Mouse (Mus musculus): ENCODE data around the gene Gpr83. TPM values are rescaled to one million over a fixed set of nuclear protein-coding genes. Genes with fewer than 3 reads are reported as not detected.

Gpr83 gene
- polyA plus RNA-seq, 1 experiment from 2014 or later: 0.32 TPM

DNA sequence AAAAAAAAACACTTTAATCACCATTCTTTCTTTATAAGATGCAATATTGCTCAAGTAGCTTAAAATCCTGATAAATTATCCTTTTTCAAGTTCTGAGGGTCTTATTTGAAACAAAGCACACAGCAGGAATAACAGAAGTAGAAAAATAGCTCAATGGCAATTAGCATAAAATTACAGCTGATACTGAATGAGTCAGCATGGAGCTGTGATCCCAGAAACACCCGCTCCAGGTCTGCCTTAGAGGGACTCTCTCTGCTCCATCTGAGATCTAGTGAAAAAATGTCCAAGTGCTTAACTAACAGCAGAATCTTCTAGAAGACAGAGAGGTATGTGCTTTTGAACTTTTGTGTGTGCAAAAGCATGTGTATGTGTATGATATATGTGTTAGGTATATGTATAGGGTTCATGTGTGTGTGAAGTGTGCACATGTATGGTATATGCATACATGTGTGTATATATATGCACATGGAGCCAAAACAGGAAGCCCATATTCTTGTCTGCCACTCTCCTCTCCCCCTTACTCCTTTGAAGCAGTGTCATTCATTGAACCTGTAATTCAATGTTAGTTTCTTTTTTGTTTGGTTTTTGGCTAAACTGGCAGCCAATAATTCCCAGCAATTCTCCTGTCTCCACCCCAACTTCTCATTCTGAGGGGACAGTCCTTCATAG lies 11.6 kb upstream of the Gpr83 start:
- no peak overlapping the region for H3K27ac ChIP-seq (replicated peaks)
- DNase-seq (ENCODE audit: low spot score): no peak
- H3K27me3 ChIP-seq (replicated peaks; ENCODE audit: low read depth, poor library complexity, severe bottlenecking): no peaks in the 10 kb centered on the region
- H3K9me3 ChIP-seq: peaks cover 5% of the 10 kb centered on the region; the same call in 1 of the 2 replicates
- WGBS: 68% methylated on average over 1 of the region's 1 CpGs
- H3K4me1 ChIP-seq: no peaks in the 10 kb centered on the region
- no peak overlapping the region for H3K4me3 ChIP-seq
- H3K36me3 ChIP-seq (replicated peaks): no peaks in the 10 kb centered on the region

DNA sequence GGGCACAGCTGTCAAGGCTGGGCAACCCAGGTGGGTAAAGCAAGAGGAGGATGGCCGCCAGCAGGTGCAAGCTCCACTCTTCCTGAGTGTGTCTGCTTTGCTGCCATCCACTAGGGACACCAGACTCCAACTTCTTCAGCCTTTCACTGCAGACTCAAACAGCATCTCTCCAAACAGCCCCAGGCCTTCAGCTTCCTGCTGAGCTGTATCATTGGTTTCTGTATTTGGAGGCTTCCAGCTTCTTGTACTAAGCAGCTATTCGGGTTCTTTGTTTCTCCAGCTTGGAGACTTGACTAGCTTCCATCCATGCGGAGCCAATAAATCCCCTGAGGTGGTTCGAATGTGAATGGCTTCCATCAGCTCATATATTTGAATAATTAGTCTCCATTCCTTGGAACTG lies 5.4 kb upstream of the Gpr83 start:
- H3K36me3 ChIP-seq (replicated peaks): no peaks in the 10 kb centered on the region
- DNase-seq (ENCODE audit: low spot score): no peak
- no peaks in the 10 kb centered on the region; the same call in 1 of the 2 replicates for H3K4me1 ChIP-seq
- WGBS: 63% methylated on average over 4 of the region's 4 CpGs
- H3K9me3 ChIP-seq: peaks cover 5% of the 10 kb centered on the region; the same call in 1 of the 2 replicates
- H3K4me3 ChIP-seq: no peak overlapping the region
- no peak overlapping the region for H3K27ac ChIP-seq (replicated peaks)
- H3K27me3 ChIP-seq (replicated peaks; ENCODE audit: low read depth, poor library complexity, severe bottlenecking): peaks cover 27% of the 10 kb centered on the region

DNA sequence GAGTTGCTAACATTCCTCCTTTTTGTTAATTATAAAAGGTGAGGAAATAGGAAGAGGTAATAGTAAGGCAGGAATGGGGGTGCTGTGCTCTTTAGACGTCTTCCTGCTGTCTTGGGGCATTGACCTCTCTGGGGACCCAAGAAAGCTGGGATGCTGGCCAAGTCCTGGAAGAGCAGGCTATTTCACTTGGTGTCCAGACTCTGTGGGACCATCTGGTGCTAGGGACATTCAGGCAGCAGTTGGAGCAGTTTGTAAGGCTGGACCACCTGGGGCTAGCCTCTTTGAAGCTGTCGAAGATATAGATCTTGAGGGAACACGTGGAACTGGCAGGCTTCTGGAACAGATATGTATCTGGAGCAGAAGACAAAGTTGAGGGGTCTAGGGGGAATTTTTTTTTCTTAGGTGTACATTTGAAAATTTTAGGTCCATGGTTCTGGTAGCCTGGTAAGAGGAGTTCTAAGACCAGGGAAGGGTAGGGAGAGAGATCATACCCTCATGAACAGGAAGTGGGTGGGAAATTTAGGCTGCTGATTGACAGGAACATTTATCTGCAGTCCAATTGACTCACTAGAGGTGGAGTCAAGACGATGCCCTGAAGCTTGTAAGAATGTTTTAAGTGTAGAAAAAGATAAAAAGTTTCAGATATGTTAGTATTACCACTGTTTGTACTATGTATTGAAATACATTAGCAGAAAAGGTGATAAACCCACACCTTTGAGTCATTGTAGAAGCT lies 2.9 kb upstream of the Gpr83 start:
- WGBS: 60% methylated on average over 4 of the region's 4 CpGs
- Histone ChIP-seq H3K27me3 (replicated peaks; ENCODE audit: low read depth, poor library complexity, severe bottlenecking) (peaks cover 52% of the 10 kb centered on the region), H3K9me3 (no peaks in the 10 kb centered on the region)

DNA sequence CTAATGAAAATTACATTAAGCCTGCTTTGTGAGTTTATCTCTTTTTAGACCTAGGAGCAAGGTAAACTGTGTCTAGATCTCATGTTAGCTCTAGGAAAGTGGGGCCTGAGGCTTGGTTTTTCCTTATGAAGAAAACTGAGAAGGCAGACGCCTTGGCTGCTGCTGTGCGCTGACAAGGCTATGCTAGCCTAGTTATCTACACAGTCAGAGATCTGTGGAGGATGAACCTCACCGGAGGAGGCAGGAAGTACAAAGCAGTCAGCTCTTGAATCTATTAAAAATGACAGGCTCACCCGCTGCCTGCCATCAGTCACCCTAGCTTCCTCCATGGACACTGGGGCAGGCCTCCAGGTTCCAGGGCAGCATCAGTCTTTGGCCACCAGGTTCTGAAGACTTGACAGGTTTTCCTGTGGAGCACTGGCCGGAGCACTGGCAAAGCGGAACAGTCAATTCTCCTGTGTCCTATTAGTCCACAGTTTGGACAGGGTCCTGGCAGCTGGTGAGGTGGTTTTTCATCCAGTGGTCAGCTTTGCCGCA lies 1.8 kb upstream of the Gpr83 start:
- Histone ChIP-seq H3K36me3 (replicated peaks) (no peaks in the 10 kb centered on the region), H3K9me3 (no peaks in the 10 kb centered on the region), H3K27ac (replicated peaks) (no peak overlapping the region), H3K4me3 (no peak overlapping the region), H3K27me3 (replicated peaks; ENCODE audit: low read depth, poor library complexity, severe bottlenecking) (peaks cover 64% of the 10 kb centered on the region), H3K4me1 (peaks cover 13% of the 10 kb centered on the region)
- WGBS: 80% methylated on average over 7 of the region's 7 CpGs
- no peak for DNase-seq (ENCODE audit: low spot score)

More for the DNA sequence above, 2.9 kb upstream of the Gpr83 start:
- no peak overlapping the region for H3K27ac ChIP-seq (replicated peaks)
- peaks cover 10% of the 10 kb centered on the region for H3K4me1 ChIP-seq
- H3K36me3 ChIP-seq (replicated peaks): no peaks in the 10 kb centered on the region
- no peak overlapping the region for H3K4me3 ChIP-seq
- DNase-seq (ENCODE audit: low spot score): no peak

DNA sequence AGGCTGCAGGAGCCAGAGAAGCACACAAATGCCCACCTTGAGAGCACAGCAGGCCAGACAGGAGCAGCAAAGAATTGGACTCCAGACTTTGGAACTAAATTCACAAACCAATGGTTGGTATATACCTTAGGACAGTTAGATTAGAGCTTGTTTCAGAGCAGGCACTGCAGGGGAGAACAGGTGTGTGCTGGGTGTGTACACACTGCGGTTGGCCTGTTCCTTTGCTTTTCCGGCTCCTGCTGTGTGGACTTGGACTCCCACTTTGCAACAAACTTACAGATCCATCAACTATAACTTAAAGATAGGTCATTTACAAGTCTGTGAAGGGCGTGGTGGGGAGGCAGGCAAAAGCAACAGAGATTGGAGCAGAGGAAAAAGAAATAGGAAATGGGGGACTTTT lies 1.2 kb upstream of the Gpr83 start:
- H3K4me3 ChIP-seq: no peak overlapping the region
- no peak overlapping the region for H3K27ac ChIP-seq (replicated peaks)
- H3K36me3 ChIP-seq (replicated peaks): no peaks in the 10 kb centered on the region
- H3K4me1 ChIP-seq: peaks cover 13% of the 10 kb centered on the region
- H3K9me3 ChIP-seq: no peaks in the 10 kb centered on the region
- DNase-seq (ENCODE audit: low spot score): no peak
- peaks cover 69% of the 10 kb centered on the region for H3K27me3 ChIP-seq (replicated peaks; ENCODE audit: low read depth, poor library complexity, severe bottlenecking)
- 88% methylated on average over 3 of the region's 3 CpGs for WGBS

DNA sequence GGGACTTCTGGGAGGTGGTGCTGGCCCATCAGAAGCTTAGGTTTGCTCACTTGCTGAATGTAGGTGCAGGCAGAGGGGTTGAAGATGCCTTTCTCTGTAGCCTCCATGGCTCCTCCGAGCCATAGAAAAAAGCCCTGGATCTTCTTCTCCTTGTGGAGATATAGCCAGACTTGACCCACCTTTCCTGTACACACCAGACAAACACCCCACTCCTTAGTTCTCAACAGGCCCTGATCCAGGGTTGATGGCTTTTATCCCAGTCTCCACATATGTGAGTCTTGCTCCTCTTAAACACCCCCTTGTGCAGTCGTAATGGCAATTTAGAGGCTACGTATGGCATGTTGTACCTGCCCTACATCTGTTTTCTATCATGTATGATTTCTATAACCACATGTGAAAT lies 3.1 kb downstream of the Gpr83 start:
- DNase-seq (ENCODE audit: low spot score): no peak
- 83% methylated on average over 3 of the region's 3 CpGs for WGBS
- Histone ChIP-seq H3K27me3 (replicated peaks; ENCODE audit: low read depth, poor library complexity, severe bottlenecking) (peaks cover 60% of the 10 kb centered on the region), H3K4me1 (peaks cover 13% of the 10 kb centered on the region), H3K9me3 (no peaks in the 10 kb centered on the region), H3K27ac (replicated peaks) (no peak overlapping the region), H3K36me3 (replicated peaks) (no peaks in the 10 kb centered on the region), H3K4me3 (no peak overlapping the region)

DNA sequence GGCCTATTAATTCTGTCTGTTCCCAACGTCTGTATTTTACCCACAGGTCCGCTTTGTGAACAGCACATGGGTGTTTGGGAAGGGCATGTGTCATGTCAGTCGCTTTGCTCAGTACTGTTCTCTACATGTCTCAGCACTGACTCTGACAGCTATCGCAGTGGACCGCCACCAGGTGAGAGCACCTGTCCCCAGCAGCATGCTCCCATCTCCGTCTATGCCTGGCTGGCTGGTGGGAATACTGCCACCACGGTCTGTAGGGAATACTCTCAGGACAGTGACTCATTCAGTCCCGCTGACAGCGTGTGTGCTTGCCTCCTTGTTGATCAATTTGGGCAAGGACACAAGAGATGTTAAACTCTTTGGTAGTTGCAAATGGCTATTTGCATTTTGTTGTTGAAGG lies 4.7 kb downstream of the Gpr83 start:
- no peaks in the 10 kb centered on the region for H3K9me3 ChIP-seq
- peaks cover 12% of the 10 kb centered on the region for H3K4me1 ChIP-seq
- DNase-seq (ENCODE audit: low spot score): no peak
- no peak overlapping the region for H3K4me3 ChIP-seq
- no peaks in the 10 kb centered on the region for H3K36me3 ChIP-seq (replicated peaks)
- H3K27me3 ChIP-seq (replicated peaks; ENCODE audit: low read depth, poor library complexity, severe bottlenecking): peaks cover 44% of the 10 kb centered on the region
- 83% methylated on average over 9 of the region's 9 CpGs for WGBS
- H3K27ac ChIP-seq (replicated peaks): no peak overlapping the region

DNA sequence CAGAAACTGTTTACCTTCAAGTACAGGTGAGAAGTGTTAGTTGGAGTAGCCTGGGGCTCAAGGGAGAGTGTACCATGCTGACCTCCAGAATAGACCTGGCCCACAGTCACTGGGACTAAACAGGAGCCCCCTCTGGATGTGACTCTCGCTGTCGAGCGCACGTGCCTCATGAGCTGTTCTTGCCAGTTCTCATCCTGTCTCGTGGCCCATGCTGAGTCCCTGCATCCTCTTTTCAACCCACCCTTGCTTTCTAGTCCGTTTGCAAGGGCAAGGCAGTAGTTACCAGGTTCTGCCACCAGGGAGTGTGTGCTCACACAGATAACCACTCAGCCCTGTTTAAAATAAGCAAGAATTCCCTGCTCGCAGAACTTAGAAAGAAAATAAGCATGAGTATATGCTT lies 6.9 kb downstream of the Gpr83 start:
- no peaks in the 10 kb centered on the region for H3K36me3 ChIP-seq (replicated peaks)
- WGBS: 40% methylated on average over 7 of the region's 7 CpGs
- DNase-seq (ENCODE audit: low spot score): peak; percentile 55
- H3K4me1 ChIP-seq: peaks cover 6% of the 10 kb centered on the region
- no peak overlapping the region for H3K4me3 ChIP-seq
- H3K27ac ChIP-seq (replicated peaks): no peak overlapping the region
- H3K27me3 ChIP-seq (replicated peaks; ENCODE audit: low read depth, poor library complexity, severe bottlenecking): peaks cover 22% of the 10 kb centered on the region
- no peaks in the 10 kb centered on the region for H3K9me3 ChIP-seq

DNA sequence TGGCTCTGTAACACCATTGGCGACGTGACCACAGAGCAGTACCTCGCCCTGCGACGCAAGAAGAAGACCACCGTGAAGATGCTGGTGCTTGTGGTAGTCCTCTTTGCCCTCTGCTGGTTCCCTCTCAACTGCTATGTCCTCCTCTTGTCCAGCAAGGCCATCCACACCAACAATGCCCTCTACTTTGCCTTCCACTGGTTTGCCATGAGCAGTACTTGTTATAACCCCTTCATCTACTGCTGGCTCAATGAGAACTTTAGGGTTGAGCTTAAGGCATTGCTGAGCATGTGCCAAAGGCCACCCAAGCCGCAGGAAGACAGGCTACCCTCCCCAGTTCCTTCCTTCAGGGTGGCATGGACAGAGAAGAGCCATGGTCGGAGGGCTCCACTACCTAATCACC lies 8.3 kb downstream of the Gpr83 start:
- Histone ChIP-seq H3K4me1 (peaks cover 15% of the 10 kb centered on the region), H3K36me3 (replicated peaks) (no peaks in the 10 kb centered on the region), H3K9me3 (no peaks in the 10 kb centered on the region), H3K4me3 (no peak overlapping the region), H3K27ac (replicated peaks) (no peak overlapping the region), H3K27me3 (replicated peaks; ENCODE audit: low read depth, poor library complexity, severe bottlenecking) (peaks cover 8% of the 10 kb centered on the region; the same call in 1 of the 2 replicates)
- 97% methylated on average over 8 of the region's 8 CpGs for WGBS
- DNase-seq (ENCODE audit: low spot score): no peak

DNA sequence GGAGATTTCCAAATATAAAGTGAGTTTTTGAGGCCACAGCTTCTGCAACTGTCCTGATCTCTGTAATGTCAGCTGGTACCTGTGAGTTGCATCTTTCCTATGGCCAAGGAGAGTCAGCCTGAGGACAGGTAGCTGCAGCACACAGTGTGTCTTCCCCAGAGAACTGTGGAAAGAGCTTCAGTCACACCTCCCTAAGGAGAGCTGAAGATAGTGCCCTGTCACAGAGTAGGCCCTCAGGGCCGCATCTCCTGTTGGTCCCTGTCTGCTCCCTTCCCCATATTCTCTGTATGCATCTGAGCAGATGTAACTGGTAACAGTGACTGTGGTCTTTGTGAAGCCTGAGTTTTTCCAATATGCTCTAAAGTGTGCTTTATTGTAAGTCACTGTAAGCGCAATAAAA lies 10.4 kb downstream of the Gpr83 start:
- 87% methylated on average over 2 of the region's 2 CpGs for WGBS
- H3K27me3 ChIP-seq (replicated peaks; ENCODE audit: low read depth, poor library complexity, severe bottlenecking): no peaks in the 10 kb centered on the region
- H3K36me3 ChIP-seq (replicated peaks): no peaks in the 10 kb centered on the region
- peaks cover 15% of the 10 kb centered on the region for H3K4me1 ChIP-seq
- H3K9me3 ChIP-seq: no peaks in the 10 kb centered on the region
- no peak for DNase-seq (ENCODE audit: low spot score)
- H3K4me3 ChIP-seq: no peak overlapping the region
- H3K27ac ChIP-seq (replicated peaks): no peak overlapping the region

DNA sequence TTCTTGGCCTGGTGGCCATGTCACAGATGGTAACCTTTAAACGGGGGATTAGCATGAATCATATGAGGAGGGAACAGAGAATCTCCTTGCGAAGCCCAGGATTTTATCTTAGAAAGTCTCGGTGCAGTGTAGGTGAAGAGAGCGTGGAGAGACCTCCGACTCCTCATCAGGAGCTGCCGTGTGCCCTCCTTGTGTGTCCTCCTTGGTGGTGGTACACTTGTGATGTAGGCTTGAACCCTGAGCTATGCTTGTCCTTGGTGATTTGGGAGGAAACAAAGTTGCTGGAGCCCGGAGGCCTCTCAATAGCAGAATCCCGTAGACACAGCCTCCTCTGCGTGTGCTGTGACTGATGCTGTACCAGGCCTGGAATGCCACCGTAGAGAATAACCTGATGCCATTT lies 10.8 kb downstream of the Gpr83 start:
- Histone ChIP-seq H3K36me3 (replicated peaks) (no peaks in the 10 kb centered on the region), H3K27ac (replicated peaks) (no peak overlapping the region), H3K9me3 (no peaks in the 10 kb centered on the region), H3K4me3 (no peak overlapping the region), H3K27me3 (replicated peaks; ENCODE audit: low read depth, poor library complexity, severe bottlenecking) (no peaks in the 10 kb centered on the region), H3K4me1 (peaks cover 15% of the 10 kb centered on the region)
- no peak for DNase-seq (ENCODE audit: low spot score)
- WGBS: 92% methylated on average over 10 of the region's 10 CpGs

DNA sequence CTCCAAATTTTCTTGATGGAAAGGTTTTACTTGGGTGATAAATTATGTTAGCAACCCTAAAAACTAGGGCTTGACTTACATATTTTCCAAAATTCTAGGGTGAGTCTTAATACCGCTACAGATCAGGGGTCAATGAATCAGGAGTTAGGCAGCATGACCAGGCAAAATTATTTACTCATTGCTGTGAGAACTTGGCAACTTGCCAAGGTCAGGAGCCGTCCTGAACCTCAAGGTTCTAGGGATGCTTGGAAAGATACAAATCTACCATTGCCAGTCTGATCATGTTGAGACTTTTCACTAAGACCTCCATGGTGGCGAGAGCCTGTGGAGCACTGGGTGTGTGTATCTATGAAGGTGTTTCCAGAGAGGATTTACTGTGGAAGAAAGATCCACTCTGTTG lies 11.5 kb downstream of the Gpr83 start:
- DNase-seq (ENCODE audit: low spot score): no peak
- H3K9me3 ChIP-seq: no peaks in the 10 kb centered on the region
- no peak overlapping the region for H3K4me3 ChIP-seq
- WGBS: 86% methylated on average over 3 of the region's 3 CpGs
- H3K27me3 ChIP-seq (replicated peaks; ENCODE audit: low read depth, poor library complexity, severe bottlenecking): no peaks in the 10 kb centered on the region
- H3K36me3 ChIP-seq (replicated peaks): no peaks in the 10 kb centered on the region
- peaks cover 15% of the 10 kb centered on the region for H3K4me1 ChIP-seq
- 0 out of 2 replicates have a peak overlapping the region, but pooled peaks have one; percentile 14 for H3K27ac ChIP-seq (replicated peaks)
